Mouse (Mus musculus): Measurements from ENCODE around the gene Mdm2. TPM values are rescaled to one million over a fixed set of nuclear protein-coding genes. Genes with fewer than 3 reads are reported as not detected.

Gene Mdm2
- total and polyA plus RNA-seq, 3 experiments, result 79.8 to 136 (median 112) TPM

DNA sequence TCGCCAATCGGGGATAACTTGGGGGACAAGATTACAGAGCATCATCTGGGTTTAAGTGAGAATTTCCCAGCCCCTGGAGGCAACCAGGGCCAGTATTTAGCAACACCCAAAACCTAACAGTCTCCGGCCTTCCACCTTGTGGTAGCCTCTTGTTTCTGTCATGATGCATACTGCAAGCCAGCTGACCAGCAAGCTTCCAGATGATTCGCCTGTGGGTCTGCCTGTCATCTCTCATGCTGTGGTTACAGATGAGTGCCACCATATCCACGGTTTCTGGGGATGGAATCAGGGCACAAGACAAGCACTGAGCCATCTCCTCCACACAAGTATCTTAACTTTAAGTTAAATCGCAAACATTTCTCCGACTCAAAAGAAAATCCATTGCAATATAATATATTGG is 23.0 kb downstream of the Mdm2 start:
- no peak overlapping the region for H3K4me3 ChIP-seq (replicated peaks in 1 of 3; ENCODE audit: low read depth in 2 of 3, low read length in 2 of 3, poor library complexity in 1 of 3)
- H3K36me3 ChIP-seq (replicated peaks in 1 of 2; ENCODE audit: control insufficient read depth in 1 of 2, insufficient read depth in 1 of 2, low read length in 1 of 2), result peaks cover 27 to 43% of the 10 kb centered on the region in 2 experiments
- no peaks in the 10 kb centered on the region for H3K9me3 ChIP-seq (replicated peaks; ENCODE audit: low read length)
- no peak for DNase-seq (ENCODE audit: extremely low read depth)
- no peaks in the 10 kb centered on the region; the same call in none of the 2 replicates for H3K79me2 ChIP-seq (replicated peaks; ENCODE audit: control insufficient read depth, extremely low read depth, insufficient read depth, poor library complexity, severe bottlenecking)
- H3K27ac ChIP-seq (ENCODE audit: insufficient read depth, low read depth), result no peak overlapping the region
- dilution Hi-C loops (cut with MboI; ENCODE audit: extremely low pct_ligation_motif_present, extremely low pct_unique_long_range_greater_than_20kb, low sequenced_read_pairs), result no loop called here
- H3K4me2 ChIP-seq (ENCODE audit: insufficient read depth, low read depth, poor library complexity, severe bottlenecking), result no peak overlapping the region
- no peaks in the 10 kb centered on the region for H3K4me1 ChIP-seq (ENCODE audit: control insufficient read depth in 1 of 2, insufficient read depth in 2 of 2)
- H3K27me3 ChIP-seq (replicated peaks), result no peaks in the 10 kb centered on the region
- TF ChIP-seq E2F4 (IDR thresholded peaks at IDR 0.05; ENCODE audit: insufficient replicate concordance, low read depth, low read length), result no peak
- 0 out of 2 replicates have a peak, but pooled peaks have one; percentile 1 for TF ChIP-seq CHD2 (IDR thresholded peaks at IDR 0.05; ENCODE audit: low read length)
- in situ Hi-C loops (cut with MboI; ENCODE audit: low pct_ligation_motif_present, low pct_unique_long_range_greater_than_20kb, low sequenced_read_pairs), result no loop called here
- no peak overlapping the region for H3K9ac ChIP-seq (ENCODE audit: insufficient read depth, low read depth)

DNA sequence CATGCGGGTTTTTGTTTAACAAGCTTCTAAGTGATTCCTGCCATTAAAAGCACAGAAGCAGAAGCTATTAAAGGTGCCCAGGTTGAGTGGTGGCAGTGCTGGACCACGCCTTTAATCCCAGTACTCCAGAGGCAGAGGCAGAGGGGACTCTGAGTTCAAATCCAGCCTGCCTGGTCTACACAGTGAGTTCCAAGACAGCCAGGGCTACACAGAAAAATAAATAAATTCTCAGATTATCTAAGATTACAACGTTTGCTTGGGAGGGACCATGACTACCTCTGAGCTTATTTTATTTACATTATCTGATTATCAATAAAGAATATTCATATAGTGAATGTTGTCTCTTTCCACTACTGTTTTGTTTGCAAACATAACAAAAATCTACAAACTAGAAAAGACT is 23.5 kb downstream of the Mdm2 start:
- H3K27ac ChIP-seq (ENCODE audit: insufficient read depth, low read depth), result no peak overlapping the region
- in situ Hi-C loops (cut with MboI; ENCODE audit: low pct_ligation_motif_present, low pct_unique_long_range_greater_than_20kb, low sequenced_read_pairs) (no loop called here), dilution Hi-C loops (cut with MboI; ENCODE audit: extremely low pct_ligation_motif_present, extremely low pct_unique_long_range_greater_than_20kb, low sequenced_read_pairs) (no loop called here)
- TF ChIP-seq MAFK (IDR thresholded peaks at IDR 0.05; ENCODE audit: insufficient replicate concordance, low read length), result no peak
- no peak for TF ChIP-seq MAX (IDR thresholded peaks at IDR 0.05; ENCODE audit: low read length)
- no peak for TF ChIP-seq KAT2A (IDR thresholded peaks at IDR 0.05; ENCODE audit: insufficient replicate concordance, low read length)
- TF ChIP-seq IRF4 (IDR thresholded peaks at IDR 0.05; ENCODE audit: low read depth, low read length), result no peak
- no peak overlapping the region for H3K4me3 ChIP-seq (replicated peaks in 1 of 3; ENCODE audit: low read depth in 2 of 3, low read length in 2 of 3, poor library complexity in 1 of 3)
- no peaks in the 10 kb centered on the region for H3K9me3 ChIP-seq (replicated peaks; ENCODE audit: low read length)
- no peaks in the 10 kb centered on the region for H3K4me1 ChIP-seq (ENCODE audit: control insufficient read depth in 1 of 2, insufficient read depth in 2 of 2)
- peaks cover 25 to 38% of the 10 kb centered on the region in 2 experiments for H3K36me3 ChIP-seq (replicated peaks in 1 of 2; ENCODE audit: control insufficient read depth in 1 of 2, insufficient read depth in 1 of 2, low read length in 1 of 2)
- DNase-seq (ENCODE audit: extremely low read depth), result no peak
- H3K27me3 ChIP-seq (replicated peaks), result no peaks in the 10 kb centered on the region
- H3K4me2 ChIP-seq (ENCODE audit: insufficient read depth, low read depth, poor library complexity, severe bottlenecking), result no peak overlapping the region
- H3K79me2 ChIP-seq (replicated peaks; ENCODE audit: control insufficient read depth, extremely low read depth, insufficient read depth, poor library complexity, severe bottlenecking), result no peaks in the 10 kb centered on the region; the same call in 1 of the 2 replicates
- no peak overlapping the region for H3K9ac ChIP-seq (ENCODE audit: insufficient read depth, low read depth)

DNA sequence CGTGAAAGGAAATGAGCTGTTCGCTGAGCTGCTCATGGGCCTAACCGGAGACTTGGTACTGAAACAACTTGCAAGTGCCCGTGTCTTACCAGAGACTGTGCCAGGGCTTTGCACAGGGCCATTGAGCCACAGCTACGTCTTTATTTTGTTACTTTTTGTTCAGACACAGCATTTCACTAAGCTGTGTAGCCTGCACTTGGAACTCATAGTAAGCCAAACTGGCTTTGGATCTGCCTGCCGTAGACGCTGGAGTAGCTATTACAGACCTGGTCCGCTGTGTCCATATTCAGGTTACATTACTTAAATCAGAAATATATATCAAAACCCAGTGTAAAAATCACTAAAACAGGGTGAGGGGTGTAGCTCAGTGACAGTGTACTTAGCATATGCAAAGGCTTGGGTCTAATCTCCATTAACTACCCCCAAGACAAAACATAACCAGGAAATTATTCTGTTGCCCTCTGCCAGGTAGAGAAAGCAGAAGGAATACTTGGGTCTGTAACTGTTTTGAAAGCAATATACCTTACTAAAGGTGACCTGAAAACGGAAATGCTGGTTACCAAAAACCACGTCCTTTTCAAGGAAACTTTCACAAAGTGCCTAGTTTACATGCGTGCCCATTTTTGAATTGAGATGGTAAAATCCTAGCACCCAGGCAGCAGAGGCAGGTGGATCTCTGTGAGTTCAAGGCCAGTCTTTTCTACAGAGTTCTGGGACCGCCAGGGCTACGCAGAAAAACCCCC is 24.5 kb downstream of the Mdm2 start:
- Histone ChIP-seq H3K36me3 (replicated peaks in 1 of 2; ENCODE audit: control insufficient read depth in 1 of 2, insufficient read depth in 1 of 2, low read length in 1 of 2) (peaks cover 17 to 30% of the 10 kb centered on the region in 2 experiments), H3K27ac (ENCODE audit: insufficient read depth, low read depth) (no peak overlapping the region), H3K79me2 (replicated peaks; ENCODE audit: control insufficient read depth, extremely low read depth, insufficient read depth, poor library complexity, severe bottlenecking) (no peaks in the 10 kb centered on the region), H3K4me1 (ENCODE audit: control insufficient read depth in 1 of 2, insufficient read depth in 2 of 2) (no peaks in the 10 kb centered on the region), H3K27me3 (replicated peaks) (no peaks in the 10 kb centered on the region), H3K4me2 (ENCODE audit: insufficient read depth, low read depth, poor library complexity, severe bottlenecking) (no peak overlapping the region), H3K9me3 (replicated peaks; ENCODE audit: low read length) (no peaks in the 10 kb centered on the region), H3K9ac (ENCODE audit: insufficient read depth, low read depth) (no peak overlapping the region), H3K4me3 (replicated peaks in 1 of 3; ENCODE audit: low read depth in 2 of 3, low read length in 2 of 3, poor library complexity in 1 of 3) (no peak overlapping the region)
- DNase-seq (ENCODE audit: extremely low read depth), result no peak
- TF ChIP-seq ZNF384 (IDR thresholded peaks at IDR 0.05; ENCODE audit: low read depth, low read length) (no peak), ZMIZ1 (IDR thresholded peaks at IDR 0.05; ENCODE audit: low read depth, low read length) (no peak), POLR2AphosphoS2 (IDR thresholded peaks at IDR 0.05; ENCODE audit: low read depth, low read length) (no peak), ETS1 (conservative IDR thresholded peaks at IDR 0.05; ENCODE audit: low read depth, low read length) (no peak), JUN (IDR thresholded peaks at IDR 0.05; ENCODE audit: insufficient read depth, low read depth, low read length) (no peak), CHD1 (IDR thresholded peaks at IDR 0.05; ENCODE audit: low read depth, low read length) (no peak), TBP (conservative IDR thresholded peaks at IDR 0.05; ENCODE audit: low read depth, low read length) (no peak), SIN3A (IDR thresholded peaks at IDR 0.05; ENCODE audit: low read length) (no peak), MYC (IDR thresholded peaks at IDR 0.05; ENCODE audit: low read depth, low read length) (no peak)
- in situ Hi-C loops (cut with MboI; ENCODE audit: low pct_ligation_motif_present, low pct_unique_long_range_greater_than_20kb, low sequenced_read_pairs), result no loop called here
- dilution Hi-C loops (cut with MboI; ENCODE audit: extremely low pct_ligation_motif_present, extremely low pct_unique_long_range_greater_than_20kb, low sequenced_read_pairs), result no loop called here
